Mouse (Mus musculus): ENCODE results near the gene Rybp. TPM values are rescaled to one million over a fixed set of nuclear protein-coding genes. Genes with fewer than 3 reads are reported as not detected.

The Rybp gene
- polyA plus RNA-seq, 1 experiment from 2014 or later = 16.7 TPM

DNA sequence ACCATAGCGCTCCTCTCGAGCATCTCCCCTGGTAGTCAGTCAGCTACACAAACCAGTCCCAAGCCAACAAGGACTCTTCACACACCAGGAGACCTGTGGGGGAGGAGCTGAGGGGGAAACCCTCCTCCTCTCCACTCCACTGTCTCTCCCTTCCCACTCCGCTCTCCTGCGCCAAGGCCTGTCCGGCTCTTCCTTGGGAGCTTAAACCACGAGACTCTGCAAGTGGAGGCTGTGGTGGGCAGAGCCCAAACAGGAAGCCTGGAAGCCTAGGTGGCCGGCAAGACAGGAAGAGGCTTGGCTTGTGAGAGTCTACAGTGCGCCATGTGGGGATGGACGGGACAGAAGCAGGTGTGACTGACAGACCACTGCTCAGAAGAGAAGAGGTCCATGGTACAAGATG lies 73.7 kb downstream of the Rybp start:
- no peak for ATAC-seq
- WGBS = 65% methylated on average over 9 of the region's 9 CpGs

GRCm38 (mm10) chr6:100212820-100213219 lies 74.5 kb downstream of the Rybp start:
- Histone ChIP-seq H3K9me3 (replicated peaks; ENCODE audit: control insufficient read depth, low read length) (no peaks in the 10 kb centered on the region), H3K4me1 (ENCODE audit: control insufficient read depth, insufficient read depth, low read length) (peaks cover 7% of the 10 kb centered on the region), H3K27ac (ENCODE audit: low read depth, low read length) (no peak overlapping the region), H3K4me3 (ENCODE audit: low read depth, low read length) (no peak overlapping the region), H3K27me3 (replicated peaks; ENCODE audit: control insufficient read depth, insufficient read depth, low read length) (no peaks in the 10 kb centered on the region), H3K9ac (ENCODE audit: low read length) (peak overlapping the region; percentile 13; the same call in 1 of the 2 replicates), H3K36me3 (ENCODE audit: control insufficient read depth, insufficient read depth, low read length) (no peaks in the 10 kb centered on the region), H3K4me2 (ENCODE audit: low read length) (no peak overlapping the region)
- DNase-seq (ENCODE audit: low spot score) (no peak), ATAC-seq (peak; percentile 32; the same call in 1 of the 2 replicates)
- 8% methylated on average over 7 of the region's 7 CpGs for WGBS

More for the DNA sequence above, 73.7 kb downstream of the Rybp start:
- Histone ChIP-seq H3K9me3 (replicated peaks; ENCODE audit: control insufficient read depth, low read length) (no peaks in the 10 kb centered on the region), H3K36me3 (ENCODE audit: control insufficient read depth, insufficient read depth, low read length) (no peaks in the 10 kb centered on the region), H3K27me3 (replicated peaks; ENCODE audit: control insufficient read depth, insufficient read depth, low read length) (no peaks in the 10 kb centered on the region), H3K4me1 (ENCODE audit: control insufficient read depth, insufficient read depth, low read length) (peaks cover 10% of the 10 kb centered on the region), H3K4me2 (ENCODE audit: low read length) (no peak overlapping the region), H3K4me3 (ENCODE audit: low read depth, low read length) (no peak overlapping the region), H3K27ac (ENCODE audit: low read depth, low read length) (no peak overlapping the region), H3K9ac (ENCODE audit: low read length) (no peak overlapping the region)
- no peak for DNase-seq (ENCODE audit: low spot score)

- Histone ChIP-seq H3K27ac (ENCODE audit: low read depth, low read length) (no peak overlapping the region), H3K27me3 (replicated peaks; ENCODE audit: control insufficient read depth, insufficient read depth, low read length) (no peaks in the 10 kb centered on the region), H3K36me3 (ENCODE audit: control insufficient read depth, insufficient read depth, low read length) (no peaks in the 10 kb centered on the region), H3K9ac (ENCODE audit: low read length) (no peak overlapping the region), H3K4me3 (ENCODE audit: low read depth, low read length) (no peak overlapping the region), H3K4me1 (ENCODE audit: control insufficient read depth, insufficient read depth, low read length) (peaks cover 13% of the 10 kb centered on the region), H3K4me2 (ENCODE audit: low read length) (no peak overlapping the region), H3K9me3 (replicated peaks; ENCODE audit: control insufficient read depth, low read length) (no peaks in the 10 kb centered on the region)
- 78% methylated on average over 3 of the region's 3 CpGs for WGBS
- ATAC-seq (no peak), DNase-seq (ENCODE audit: low spot score) (no peak)
These were observed 75.6 kb downstream of the Rybp start for GRCm38 (mm10) chr6:100211646-100212045.

GRCm38 (mm10) chr6:100210517-100210916 lies 76.8 kb downstream of the Rybp start:
- Histone ChIP-seq H3K4me3 (ENCODE audit: low read depth, low read length) (no peak overlapping the region), H3K9ac (ENCODE audit: low read length) (no peak overlapping the region), H3K4me2 (ENCODE audit: low read length) (no peak overlapping the region), H3K4me1 (ENCODE audit: control insufficient read depth, insufficient read depth, low read length) (peaks cover 18% of the 10 kb centered on the region), H3K36me3 (ENCODE audit: control insufficient read depth, insufficient read depth, low read length) (no peaks in the 10 kb centered on the region), H3K27ac (ENCODE audit: low read depth, low read length) (no peak overlapping the region), H3K27me3 (replicated peaks; ENCODE audit: control insufficient read depth, insufficient read depth, low read length) (no peaks in the 10 kb centered on the region), H3K9me3 (replicated peaks; ENCODE audit: control insufficient read depth, low read length) (no peaks in the 10 kb centered on the region)
- 87% methylated on average over 1 of the region's 1 CpGs for WGBS
- ATAC-seq = no peak
- DNase-seq (ENCODE audit: low spot score) = no peak

DNA sequence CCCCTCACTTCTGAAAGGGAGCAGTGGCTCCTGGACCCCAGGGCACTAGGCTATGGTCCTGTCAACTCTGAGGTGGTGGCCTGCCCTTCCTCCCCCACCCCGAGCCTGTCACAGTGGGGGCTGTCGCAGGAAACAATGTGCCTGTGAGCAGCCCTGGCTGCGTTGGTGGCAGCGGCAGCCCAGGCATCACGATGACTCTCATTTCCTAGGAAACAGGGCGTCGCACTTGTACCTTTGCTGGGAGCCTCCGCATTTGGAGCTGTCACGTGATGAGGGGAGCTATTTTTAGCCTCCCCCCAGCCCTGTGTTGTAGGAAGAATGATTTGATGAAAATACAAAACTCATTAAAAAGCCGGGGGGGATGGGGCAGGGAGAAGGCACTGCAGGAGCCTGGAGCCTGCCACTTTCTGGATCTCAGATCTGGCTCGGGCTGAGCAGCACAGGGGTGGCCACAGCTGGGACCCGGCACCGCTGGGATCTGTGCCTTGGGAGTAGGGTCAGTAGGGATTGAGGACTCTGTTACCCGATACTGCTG lies 80.5 kb downstream of the Rybp start:
- Histone ChIP-seq H3K27ac (ENCODE audit: low read depth, low read length) (no peak overlapping the region), H3K4me1 (ENCODE audit: control insufficient read depth, insufficient read depth, low read length) (peaks cover 17% of the 10 kb centered on the region), H3K9me3 (replicated peaks; ENCODE audit: control insufficient read depth, low read length) (no peaks in the 10 kb centered on the region), H3K9ac (ENCODE audit: low read length) (no peak overlapping the region), H3K27me3 (replicated peaks; ENCODE audit: control insufficient read depth, insufficient read depth, low read length) (no peaks in the 10 kb centered on the region), H3K4me2 (ENCODE audit: low read length) (peak overlapping the region; percentile 25), H3K36me3 (ENCODE audit: control insufficient read depth, insufficient read depth, low read length) (no peaks in the 10 kb centered on the region), H3K4me3 (ENCODE audit: low read depth, low read length) (no peak overlapping the region)
- 2% methylated on average over 14 of the region's 14 CpGs for WGBS
- ATAC-seq = peak; percentile 63
- DNase-seq (ENCODE audit: low spot score) = peak; percentile 80

- Histone ChIP-seq H3K4me2 (ENCODE audit: low read length) (no peak overlapping the region), H3K9ac (ENCODE audit: low read length) (no peak overlapping the region), H3K4me3 (ENCODE audit: low read depth, low read length) (no peak overlapping the region), H3K27ac (ENCODE audit: low read depth, low read length) (0 out of 2 replicates have a peak overlapping the region, but pooled peaks have one; percentile 11), H3K36me3 (ENCODE audit: control insufficient read depth, insufficient read depth, low read length) (no peaks in the 10 kb centered on the region), H3K4me1 (ENCODE audit: control insufficient read depth, insufficient read depth, low read length) (peaks cover 17% of the 10 kb centered on the region), H3K27me3 (replicated peaks; ENCODE audit: control insufficient read depth, insufficient read depth, low read length) (no peaks in the 10 kb centered on the region), H3K9me3 (replicated peaks; ENCODE audit: control insufficient read depth, low read length) (no peaks in the 10 kb centered on the region)
- DNase-seq (ENCODE audit: low spot score) = no peak
- 59% methylated on average over 1 of the region's 1 CpGs for WGBS
- no peak for ATAC-seq
These were observed 81.0 kb downstream of the Rybp start for GRCm38 (mm10) chr6:100206261-100206660.

- Histone ChIP-seq H3K27ac (ENCODE audit: low read depth, low read length) (no peak overlapping the region), H3K36me3 (ENCODE audit: control insufficient read depth, insufficient read depth, low read length) (no peaks in the 10 kb centered on the region), H3K4me1 (ENCODE audit: control insufficient read depth, insufficient read depth, low read length) (peaks cover 17% of the 10 kb centered on the region), H3K4me2 (ENCODE audit: low read length) (no peak overlapping the region), H3K9me3 (replicated peaks; ENCODE audit: control insufficient read depth, low read length) (no peaks in the 10 kb centered on the region), H3K27me3 (replicated peaks; ENCODE audit: control insufficient read depth, insufficient read depth, low read length) (no peaks in the 10 kb centered on the region), H3K9ac (ENCODE audit: low read length) (no peak overlapping the region), H3K4me3 (ENCODE audit: low read depth, low read length) (no peak overlapping the region)
- peak; percentile 21; the same call in 1 of the 2 replicates for ATAC-seq
- DNase-seq (ENCODE audit: low spot score) = peak; percentile 63
- 25% methylated on average over 7 of the region's 7 CpGs for WGBS
These were observed 82.8 kb downstream of the Rybp start for GRCm38 (mm10) chr6:100204436-100204835.

DNA sequence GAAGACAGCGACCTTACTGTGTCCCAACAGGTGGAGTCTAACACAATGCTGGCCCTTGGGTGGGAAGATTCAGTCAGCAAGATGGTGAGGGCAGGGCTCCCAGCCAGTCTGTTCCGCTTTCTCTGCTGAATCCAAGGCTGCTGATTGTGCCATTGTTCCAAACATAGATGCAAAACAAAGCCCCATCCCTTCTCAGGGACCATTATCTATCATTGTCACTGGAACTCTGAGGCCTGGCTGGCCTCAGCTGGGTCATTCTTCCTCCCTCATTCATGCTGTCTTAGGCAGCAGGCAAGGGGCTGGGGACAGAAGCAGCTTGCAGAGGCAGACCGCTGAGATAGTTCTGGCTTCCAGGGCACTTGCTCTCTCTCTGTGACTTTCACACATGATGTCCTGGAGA lies 83.8 kb downstream of the Rybp start:
- Histone ChIP-seq H3K36me3 (ENCODE audit: control insufficient read depth, insufficient read depth, low read length) (no peaks in the 10 kb centered on the region), H3K9me3 (replicated peaks; ENCODE audit: control insufficient read depth, low read length) (no peaks in the 10 kb centered on the region), H3K27me3 (replicated peaks; ENCODE audit: control insufficient read depth, insufficient read depth, low read length) (no peaks in the 10 kb centered on the region), H3K4me2 (ENCODE audit: low read length) (no peak overlapping the region), H3K9ac (ENCODE audit: low read length) (no peak overlapping the region), H3K27ac (ENCODE audit: low read depth, low read length) (no peak overlapping the region), H3K4me1 (ENCODE audit: control insufficient read depth, insufficient read depth, low read length) (peaks cover 17% of the 10 kb centered on the region), H3K4me3 (ENCODE audit: low read depth, low read length) (no peak overlapping the region)
- 44% methylated on average over 3 of the region's 3 CpGs for WGBS
- DNase-seq (ENCODE audit: low spot score) (no peak), ATAC-seq (no peak)

- H3K27me3 ChIP-seq (replicated peaks; ENCODE audit: control insufficient read depth, insufficient read depth, low read length) = no peaks in the 10 kb centered on the region
- no peak overlapping the region for H3K27ac ChIP-seq (ENCODE audit: low read depth, low read length)
- H3K9ac ChIP-seq (ENCODE audit: low read length) = no peak overlapping the region
- H3K4me2 ChIP-seq (ENCODE audit: low read length) = no peak overlapping the region
- no peaks in the 10 kb centered on the region for H3K9me3 ChIP-seq (replicated peaks; ENCODE audit: control insufficient read depth, low read length)
- WGBS = 37% methylated on average over 1 of the region's 1 CpGs
- H3K4me3 ChIP-seq (ENCODE audit: low read depth, low read length) = no peak overlapping the region
- peaks cover 15% of the 10 kb centered on the region for H3K4me1 ChIP-seq (ENCODE audit: control insufficient read depth, insufficient read depth, low read length)
- no peaks in the 10 kb centered on the region for H3K36me3 ChIP-seq (ENCODE audit: control insufficient read depth, insufficient read depth, low read length)
- ATAC-seq = no peak
- no peak for DNase-seq (ENCODE audit: low spot score)
These were observed 85.2 kb downstream of the Rybp start for GRCm38 (mm10) chr6:100202091-100202490.
